Mouse (Mus musculus) kidney, embryonic 16.5 days (tissue): ENCODE measurements around the gene Ccser1. TPM values are rescaled to one million over a fixed set of nuclear protein-coding genes. Genes with fewer than 3 reads are reported as not detected.
"Not testable (repeated sequence)": the region's sequence is repeated elsewhere in the genome, so short reads cannot be mapped to it uniquely, and the experiment has no call there.

Experiments
- ATAC-seq: fragments of 200-750 bp; cut with Nextera tagmentation; 2 replicates; pipeline ENCODE4 v1.8.0; 2017; ENCODE audit warnings: moderate TSS enrichment; ENCODE audit not compliant: low FRiP score, low TSS enrichment
- H3K27ac ChIP-seq: fragments of 300-500 bp; sonication (generic); 2 replicates; pipeline ENCODE4 v1.5.1; 2014; ENCODE audit warnings: low read length
- H3K27me3 ChIP-seq: fragments of 300-500 bp; sonication (generic); 2 replicates; pipeline ENCODE4 v1.6.1; 2014; ENCODE audit warnings: low read length, control low read depth, mixed read lengths; ENCODE audit not compliant: insufficient read depth
- H3K36me3 ChIP-seq: fragments of 300-500 bp; sonication (generic); 2 replicates; pipeline ENCODE4 v1.6.1; 2014; ENCODE audit warnings: low read length, control low read depth, mixed read lengths; ENCODE audit not compliant: insufficient read depth
- H3K4me1 ChIP-seq: fragments of 300-500 bp; sonication (generic); 2 replicates; pipeline ENCODE4 v1.6.1; 2014; ENCODE audit warnings: low read length, control low read depth, mixed read lengths; ENCODE audit not compliant: insufficient read depth
- H3K4me2 ChIP-seq: fragments of 300-500 bp; sonication (generic); replicated peaks from 2 replicates; pipeline ENCODE4 v1.6.1; 2014; ENCODE audit warnings: low read depth, low read length
- H3K4me3 ChIP-seq: fragments of 300-500 bp; sonication (generic); 2 replicates; pipeline ENCODE4 v1.5.1; 2014; ENCODE audit warnings: mild to moderate bottlenecking, low read length
- H3K9ac ChIP-seq: fragments of 300-500 bp; sonication (generic); replicated peaks from 2 replicates; pipeline ENCODE4 v1.6.1; 2014; ENCODE audit warnings: low read length
- H3K9me3 ChIP-seq: fragments of 300-500 bp; sonication (generic); 2 replicates; pipeline ENCODE4 v1.6.1; 2016; ENCODE audit warnings: low read length, control low read depth
- WGBS: fragments of 180-500 bp; shearing (Covaris S2); extraction: QIAGEN DNeasy Blood & Tissue Kit; methylation state at CpG from one replicate; pipeline ENCODE4 v1.1.7; 2014; 5-methylcytosine and 5-hydroxymethylcytosine counted together
- polyA plus RNA-seq: library from polyadenylated mRNA; unstranded; fragments of >200 nt; fragmentation: Nextera tagmentation; extraction: Ambion mirVana; gene quantifications from 2 replicates; pipeline ENCODE4 v1.2.1, GENCODE M21; 2015

Ccser1 gene
- polyA plus RNA-seq, 1 experiment from 2014 or later, result 17.4 TPM

DNA sequence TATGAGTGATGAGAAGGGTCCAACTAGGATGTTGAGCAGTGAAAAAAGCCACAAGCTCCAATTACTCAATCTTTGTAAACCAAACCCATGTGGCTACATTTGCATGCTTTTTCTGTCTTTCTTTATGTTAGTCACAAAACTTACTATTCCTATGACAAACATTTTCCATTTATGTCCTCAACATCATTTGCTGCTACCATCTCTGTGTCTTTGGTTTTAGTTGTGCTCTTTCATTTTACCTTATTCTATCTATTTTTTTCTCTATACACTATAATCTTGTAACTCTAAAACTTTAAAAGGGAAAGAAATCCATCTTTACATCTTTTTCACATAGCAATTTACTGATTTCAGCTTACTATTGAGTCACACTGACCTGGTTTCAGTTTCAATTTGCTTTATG lies 834.2 kb downstream of the Ccser1 start:
- ATAC-seq, result no peak
- no peaks in the 10 kb centered on the region for H3K9me3 ChIP-seq
- no peaks in the 10 kb centered on the region for H3K4me1 ChIP-seq
- no peak overlapping the region for H3K27ac ChIP-seq
- H3K36me3 ChIP-seq, result no peaks in the 10 kb centered on the region
- no peak overlapping the region for H3K9ac ChIP-seq
- H3K4me3 ChIP-seq, result no peak overlapping the region
- H3K27me3 ChIP-seq, result no peaks in the 10 kb centered on the region
- no peak overlapping the region for H3K4me2 ChIP-seq

DNA sequence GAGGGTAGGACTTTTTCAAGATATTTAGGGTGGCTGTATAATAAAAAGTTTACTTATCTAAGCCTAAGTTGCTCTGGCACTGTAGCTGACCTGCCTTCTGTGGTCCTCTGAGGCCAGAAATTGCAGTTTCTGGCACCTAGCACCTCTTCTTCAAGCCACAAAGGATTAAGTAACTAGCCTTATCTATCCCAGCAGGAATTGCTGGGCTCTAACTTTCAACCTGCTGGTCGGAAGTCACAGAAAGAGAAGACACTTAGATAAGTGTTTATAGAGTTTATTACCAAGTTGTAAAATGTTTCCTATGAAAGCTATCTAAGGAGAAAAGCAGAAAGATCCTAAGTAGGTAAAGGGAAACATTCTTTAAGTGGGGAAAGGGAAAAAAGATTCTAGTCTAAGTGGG lies 864.3 kb downstream of the Ccser1 start:
- ATAC-seq, result no peak
- H3K27ac ChIP-seq, result no peak overlapping the region
- H3K4me1 ChIP-seq, result no peaks in the 10 kb centered on the region
- no peak overlapping the region for H3K9ac ChIP-seq
- no peak overlapping the region for H3K4me2 ChIP-seq
- no peaks in the 10 kb centered on the region for H3K27me3 ChIP-seq
- no peaks in the 10 kb centered on the region for H3K9me3 ChIP-seq
- H3K36me3 ChIP-seq, result no peaks in the 10 kb centered on the region
- no peak overlapping the region for H3K4me3 ChIP-seq
- WGBS, result 24% methylated on average over 1 of the region's 1 CpGs

GRCm38 (mm10) chr6:62045042-62045441 lies 864.9 kb downstream of the Ccser1 start:
- not testable (repeated sequence) for H3K9me3 ChIP-seq, H3K4me2 ChIP-seq, H3K36me3 ChIP-seq, ATAC-seq, H3K9ac ChIP-seq, H3K4me1 ChIP-seq, H3K27ac ChIP-seq, H3K27me3 ChIP-seq, H3K4me3 ChIP-seq
- 51% methylated on average over 1 of the region's 1 CpGs for WGBS

DNA sequence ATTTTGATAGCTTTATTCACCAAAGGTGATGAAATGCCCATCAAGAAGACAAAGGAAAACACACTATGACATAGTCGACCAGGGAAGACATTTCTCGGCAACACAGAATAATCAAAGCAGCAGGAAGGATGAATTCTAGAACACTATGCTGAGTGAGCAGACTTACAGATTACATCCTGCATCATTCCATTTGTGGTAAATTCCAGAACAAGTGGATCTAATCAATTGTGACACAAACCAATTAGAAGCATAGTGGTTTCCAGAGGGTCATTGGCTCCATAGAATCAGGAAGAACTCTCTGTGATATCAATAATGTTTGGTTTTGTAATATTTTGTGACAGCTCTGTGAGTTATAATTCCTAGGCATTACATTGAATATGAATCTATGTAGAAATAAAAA lies 875.2 kb downstream of the Ccser1 start:
- Histone ChIP-seq H3K9me3 (no peaks in the 10 kb centered on the region), H3K4me1 (no peaks in the 10 kb centered on the region), H3K27ac (no peak overlapping the region), H3K4me2 (no peak overlapping the region), H3K4me3 (no peak overlapping the region), H3K36me3 (no peaks in the 10 kb centered on the region), H3K27me3 (no peaks in the 10 kb centered on the region), H3K9ac (no peak overlapping the region)
- 77% methylated on average over 2 of the region's 2 CpGs for WGBS
- no peak for ATAC-seq

GRCm38 (mm10) chr6:62066363-62067023 lies 886.4 kb downstream of the Ccser1 start:
- H3K9me3 ChIP-seq, result no peaks in the 10 kb centered on the region
- H3K27me3 ChIP-seq, result no peaks in the 10 kb centered on the region
- WGBS, result 78% methylated on average over 6 of the region's 6 CpGs
- H3K4me2 ChIP-seq, result no peak overlapping the region
- no peak for ATAC-seq
- H3K4me1 ChIP-seq, result no peaks in the 10 kb centered on the region
- no peak overlapping the region for H3K27ac ChIP-seq
- no peak overlapping the region for H3K4me3 ChIP-seq
- H3K9ac ChIP-seq, result no peak overlapping the region
- H3K36me3 ChIP-seq, result no peaks in the 10 kb centered on the region

DNA sequence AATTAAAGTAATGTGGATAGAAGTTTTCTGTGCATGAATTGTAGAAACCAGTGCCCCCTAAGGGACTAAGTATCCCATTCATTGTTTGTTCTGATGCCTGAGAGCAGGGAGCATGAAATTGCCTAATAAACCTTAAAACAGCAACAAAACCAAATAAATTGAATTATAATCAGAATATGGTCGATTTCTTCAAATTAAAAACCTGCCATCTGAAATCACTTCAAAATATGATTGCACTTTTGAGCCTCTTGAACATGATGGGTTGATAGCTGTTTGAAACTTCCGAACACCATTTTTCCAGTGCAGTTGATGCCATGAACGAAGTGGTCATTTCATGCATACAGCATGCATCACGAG lies 886.9 kb downstream of the Ccser1 start:
- Histone ChIP-seq H3K9me3 (no peaks in the 10 kb centered on the region), H3K9ac (no peak overlapping the region), H3K36me3 (no peaks in the 10 kb centered on the region), H3K27ac (no peak overlapping the region), H3K4me1 (no peaks in the 10 kb centered on the region), H3K4me3 (no peak overlapping the region), H3K27me3 (no peaks in the 10 kb centered on the region), H3K4me2 (no peak overlapping the region)
- 77% methylated on average over 4 of the region's 4 CpGs for WGBS
- ATAC-seq, result no peak

DNA sequence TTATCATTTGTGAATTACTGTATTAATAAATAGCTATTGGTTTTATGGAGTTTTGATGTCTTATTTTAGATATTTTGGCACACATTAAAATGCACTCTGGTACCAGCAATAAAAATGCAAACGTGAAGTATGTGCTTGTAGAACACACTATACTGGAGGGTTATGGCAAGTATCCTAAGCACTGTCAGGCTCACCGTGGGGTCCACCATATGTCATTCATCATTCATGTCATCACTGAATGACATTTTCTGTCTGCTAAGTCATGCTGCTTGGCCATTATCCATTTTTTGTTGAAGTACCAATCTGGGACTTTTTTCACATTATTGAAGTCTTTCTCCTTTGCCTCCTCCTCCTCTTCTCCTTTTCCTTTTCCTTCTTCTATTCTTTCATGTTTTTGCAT lies 925.3 kb downstream of the Ccser1 start:
- 74% methylated on average over 2 of the region's 2 CpGs for WGBS
- ATAC-seq, result no peak
- H3K4me3 ChIP-seq, result no peak overlapping the region
- no peaks in the 10 kb centered on the region for H3K4me1 ChIP-seq
- H3K36me3 ChIP-seq, result no peaks in the 10 kb centered on the region
- no peaks in the 10 kb centered on the region for H3K9me3 ChIP-seq
- no peak overlapping the region for H3K27ac ChIP-seq
- no peaks in the 10 kb centered on the region for H3K27me3 ChIP-seq
- H3K9ac ChIP-seq, result no peak overlapping the region
- H3K4me2 ChIP-seq, result no peak overlapping the region

- Histone ChIP-seq H3K27me3 (no peaks in the 10 kb centered on the region), H3K4me3 (no peak overlapping the region), H3K4me2 (no peak overlapping the region), H3K27ac (no peak overlapping the region), H3K9ac (no peak overlapping the region), H3K9me3 (no peaks in the 10 kb centered on the region), H3K4me1 (no peaks in the 10 kb centered on the region), H3K36me3 (no peaks in the 10 kb centered on the region)
- ATAC-seq, result no peak
- 79% methylated on average over 2 of the region's 2 CpGs for WGBS
Observed at GRCm38 (mm10) chr6:62132531-62132930, 952.4 kb downstream of the Ccser1 start.

DNA sequence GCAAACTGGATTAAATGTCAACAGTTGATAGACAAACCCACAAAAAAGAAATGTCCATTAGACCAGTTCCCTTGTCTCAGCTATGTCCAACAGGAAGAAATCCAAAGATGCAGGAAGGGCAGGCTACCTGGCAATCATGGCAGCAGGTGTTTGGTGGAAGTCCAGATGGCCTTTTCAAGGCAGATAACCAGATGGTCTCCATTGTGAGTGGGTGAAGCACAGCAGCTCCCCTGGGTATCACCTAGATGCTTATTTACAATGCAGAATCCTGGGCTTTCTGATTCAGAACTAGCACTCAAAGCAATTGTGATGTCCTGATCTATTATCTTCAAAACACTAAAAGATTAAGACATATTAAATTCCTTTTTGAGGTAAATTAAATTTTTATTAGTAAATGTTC lies 980.2 kb downstream of the Ccser1 start:
- no peak overlapping the region for H3K27ac ChIP-seq
- ATAC-seq, result no peak
- H3K9me3 ChIP-seq, result no peaks in the 10 kb centered on the region
- H3K4me1 ChIP-seq, result no peaks in the 10 kb centered on the region
- no peaks in the 10 kb centered on the region for H3K36me3 ChIP-seq
- no peak overlapping the region for H3K9ac ChIP-seq
- H3K4me2 ChIP-seq, result no peak overlapping the region
- H3K27me3 ChIP-seq, result no peaks in the 10 kb centered on the region
- H3K4me3 ChIP-seq, result no peak overlapping the region

DNA sequence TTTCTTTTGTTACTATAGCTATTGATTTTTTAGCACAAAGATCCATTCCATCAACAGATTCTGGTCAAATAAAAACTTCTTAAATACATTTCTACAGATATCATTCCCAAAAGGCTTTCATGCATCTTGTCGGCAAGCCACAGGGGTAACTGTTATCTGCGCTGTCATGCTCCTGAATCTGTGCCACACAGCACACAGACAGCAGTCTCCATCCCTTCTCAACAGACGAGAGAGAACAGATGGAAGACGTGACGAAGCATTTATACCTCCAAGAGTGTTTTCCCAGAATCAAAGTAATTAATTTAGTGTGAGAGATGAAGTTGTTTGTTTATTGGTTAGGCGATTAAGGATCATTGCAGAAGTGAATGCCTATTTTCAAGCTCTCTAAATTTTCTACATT lies 982.5 kb downstream of the Ccser1 start:
- no peaks in the 10 kb centered on the region for H3K9me3 ChIP-seq
- 68% methylated on average over 6 of the region's 6 CpGs for WGBS
- H3K27me3 ChIP-seq, result no peaks in the 10 kb centered on the region
- H3K27ac ChIP-seq, result no peak overlapping the region
- H3K36me3 ChIP-seq, result no peaks in the 10 kb centered on the region
- no peak for ATAC-seq
- H3K9ac ChIP-seq, result no peak overlapping the region
- H3K4me1 ChIP-seq, result no peaks in the 10 kb centered on the region
- no peak overlapping the region for H3K4me3 ChIP-seq
- H3K4me2 ChIP-seq, result no peak overlapping the region
